Mouse (Mus musculus) testis, adult 2 months (tissue): ENCODE measurements around the gene Ropn1.
A peak's percentile ranks its signal among the peaks of the same experiment; 100 is the strongest.

Experiments used
- CTCF ChIP-seq: fragments of 200-500 bp; IDR thresholded peaks from 2 replicates; pipeline ENCODE4 v1.5.1; 2012; ENCODE audit warnings: low read depth, mild to moderate bottlenecking, inconsistent platforms, low read length, moderate library complexity; ENCODE audit not compliant: control insufficient read depth, insufficient read depth, insufficient replicate concordance
- POLR2A ChIP-seq: fragments of 200-500 bp; IDR thresholded peaks from 2 replicates; pipeline ENCODE4 v1.6.1; 2012; ENCODE audit warnings: low read depth, mild to moderate bottlenecking, inconsistent platforms, low read length, moderate library complexity; ENCODE audit not compliant: control insufficient read depth

GRCm38 (mm10) chr16:34690334-34691144 lies 40.8 kb downstream of the Ropn1 start, which contains the start of gene Ccdc14:
- no peak for TF ChIP-seq CTCF
- TF ChIP-seq POLR2A, result peak; percentile 76
